Mouse (Mus musculus) embryonic facial prominence, embryonic 14.5 days (tissue): ENCODE measurements at regions not wholly inside any gene's neighbourhood (a gene's known extent, or its start where the extent isn't known, plus 50 kb on each side); places are given as distances from the start of the nearest gene placed in this dataset.

Experiments
- ATAC-seq: fragments of 200-750 bp; cut with Nextera tagmentation; 2 replicates; pipeline ENCODE4 v1.8.0; 2017; ENCODE audit warnings: low read depth, moderate number of reproducible peaks, moderate TSS enrichment
- DNase-seq: peaks from one replicate; pipeline ENCODE4 v3.0.0-alpha.2; 2015; ENCODE audit warnings: low spot score
- H3K27ac ChIP-seq: fragments of 300-500 bp; sonication (generic); replicated peaks from 2 replicates; pipeline ENCODE4 v1.5.1; 2014; ENCODE audit warnings: low read depth, mild to moderate bottlenecking, low read length, moderate library complexity
- H3K27me3 ChIP-seq: fragments of 300-500 bp; sonication (generic); replicated peaks from 2 replicates; pipeline ENCODE4 v1.6.1; 2014; ENCODE audit warnings: low read length; ENCODE audit not compliant: control insufficient read depth, insufficient read depth
- H3K36me3 ChIP-seq: fragments of 300-500 bp; sonication (generic); 2 replicates; pipeline ENCODE4 v1.6.1; 2014; ENCODE audit warnings: low read length, mixed read lengths; ENCODE audit not compliant: control insufficient read depth, insufficient read depth
- H3K4me1 ChIP-seq: fragments of 300-500 bp; sonication (generic); 2 replicates; pipeline ENCODE4 v1.6.1; 2014; ENCODE audit warnings: antibody characterized with exemption, low read length; ENCODE audit not compliant: control insufficient read depth, insufficient read depth
- H3K4me2 ChIP-seq: fragments of 300-500 bp; sonication (generic); 2 replicates; pipeline ENCODE4 v1.6.1; 2014; ENCODE audit warnings: low read depth, mild to moderate bottlenecking, low read length, moderate library complexity, mixed read lengths
- H3K4me3 ChIP-seq: fragments of 300-500 bp; sonication (generic); 2 replicates; pipeline ENCODE4 v1.5.1; 2014; ENCODE audit warnings: low read depth, mild to moderate bottlenecking, low read length
- H3K9ac ChIP-seq: fragments of 300-500 bp; sonication (generic); 2 replicates; pipeline ENCODE4 v1.6.1; 2014; ENCODE audit warnings: low read depth, mild to moderate bottlenecking, low read length, moderate library complexity, mixed read lengths
- H3K9me3 ChIP-seq: fragments of 300-500 bp; sonication (generic); 2 replicates; pipeline ENCODE4 v1.6.1; 2016; ENCODE audit warnings: low read length; ENCODE audit not compliant: control insufficient read depth
- WGBS: fragments of 180-500 bp; shearing (Covaris S2); extraction: QIAGEN DNeasy Blood & Tissue Kit; methylation state at CpG from one replicate; pipeline ENCODE4 v1.1.7; 2014; 5-methylcytosine and 5-hydroxymethylcytosine counted together

DNA sequence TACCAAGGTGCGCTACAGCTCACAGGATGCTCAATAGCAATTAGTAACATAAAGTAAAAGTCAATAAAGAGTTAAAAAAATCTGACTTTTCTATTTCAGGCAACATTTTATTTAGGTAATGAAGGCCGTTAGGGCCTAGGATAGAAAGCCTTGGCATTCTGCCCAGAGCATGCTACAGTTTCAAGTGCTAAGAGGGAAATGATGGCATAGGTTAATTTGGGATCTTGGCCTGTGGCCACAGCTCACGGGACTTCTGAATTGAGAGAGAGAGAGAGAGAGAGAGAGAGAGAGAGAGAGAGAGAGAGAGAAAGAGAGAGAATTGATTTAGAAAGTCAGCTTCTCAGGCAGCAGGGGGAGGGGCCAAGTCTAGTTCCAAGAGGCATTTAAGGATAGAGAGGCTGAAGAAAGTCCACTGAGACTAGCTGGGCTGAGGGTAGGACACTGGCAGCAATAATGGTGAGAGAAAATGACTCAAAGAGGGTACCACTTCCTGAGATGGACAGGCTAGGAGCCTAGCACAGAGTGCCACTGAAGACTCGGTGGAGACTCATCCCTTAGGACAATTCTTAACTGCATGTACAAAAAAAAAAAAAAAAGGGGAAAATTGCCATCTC lies 52.6 kb upstream of the Klf14 start:
- Histone ChIP-seq H3K27me3 (no peaks in the 10 kb centered on the region), H3K4me2 (no peak overlapping the region), H3K4me3 (no peak overlapping the region), H3K9ac (no peak overlapping the region), H3K36me3 (no peaks in the 10 kb centered on the region), H3K9me3 (no peaks in the 10 kb centered on the region), H3K27ac (peak overlapping the region; percentile 49), H3K4me1 (peaks cover 16% of the 10 kb centered on the region; the same call in 1 of the 2 replicates)
- ATAC-seq (peak; percentile 82), DNase-seq (peak; percentile 96)
- WGBS, result 29% methylated on average over 4 of the region's 4 CpGs

DNA sequence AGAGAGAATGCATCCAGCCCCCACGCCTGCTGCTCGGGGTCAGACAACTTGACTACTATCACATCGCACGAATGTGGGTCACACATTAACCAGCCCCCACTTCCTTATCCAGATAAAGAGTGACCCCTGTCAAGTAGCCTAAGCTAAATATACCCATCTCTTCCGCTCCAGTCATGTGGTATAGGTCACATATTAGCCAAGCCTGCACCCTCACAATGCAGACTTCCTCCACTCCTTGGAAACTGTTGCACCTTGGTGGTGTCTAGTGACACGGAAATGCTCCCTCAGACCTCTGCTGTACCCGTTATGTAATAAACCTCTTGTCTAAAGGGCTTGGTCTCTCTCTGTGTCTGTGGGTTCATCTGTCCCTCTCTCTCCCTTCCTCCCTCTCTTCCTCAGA lies 57.7 kb upstream of the Klf14 start:
- ATAC-seq, result no peak
- no peaks in the 10 kb centered on the region for H3K9me3 ChIP-seq
- H3K4me1 ChIP-seq, result peaks cover 6% of the 10 kb centered on the region; the same call in 1 of the 2 replicates
- no peaks in the 10 kb centered on the region for H3K36me3 ChIP-seq
- no peak overlapping the region for H3K4me2 ChIP-seq
- WGBS, result 62% methylated on average over 7 of the region's 7 CpGs
- no peak overlapping the region for H3K27ac ChIP-seq
- no peak for DNase-seq
- no peak overlapping the region for H3K9ac ChIP-seq
- H3K4me3 ChIP-seq, result no peak overlapping the region
- no peaks in the 10 kb centered on the region for H3K27me3 ChIP-seq

DNA sequence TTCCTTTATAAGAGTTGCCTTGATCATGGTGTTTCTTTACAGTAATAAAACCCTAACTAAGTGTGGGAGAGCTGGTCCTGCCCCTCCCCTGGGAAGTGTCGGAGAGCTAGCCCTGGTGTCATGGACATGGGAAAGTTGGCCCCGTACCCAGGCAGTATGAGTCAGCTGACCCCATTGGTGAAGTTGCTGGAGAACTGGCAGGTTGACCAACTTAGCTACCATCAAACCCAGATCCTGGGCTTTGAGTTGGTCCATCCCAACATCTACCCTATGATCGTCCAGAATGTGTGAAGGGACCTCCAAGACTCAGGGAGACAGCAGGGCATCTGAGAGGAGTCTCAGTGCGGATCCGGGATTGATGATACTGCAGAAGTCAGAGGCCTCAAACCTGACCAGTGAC lies 62.9 kb upstream of the Klf14 start:
- Histone ChIP-seq H3K4me3 (no peak overlapping the region), H3K4me2 (no peak overlapping the region), H3K36me3 (no peaks in the 10 kb centered on the region), H3K4me1 (no peaks in the 10 kb centered on the region), H3K9me3 (no peaks in the 10 kb centered on the region), H3K27me3 (no peaks in the 10 kb centered on the region), H3K27ac (no peak overlapping the region), H3K9ac (no peak overlapping the region)
- 87% methylated on average over 5 of the region's 5 CpGs for WGBS
- ATAC-seq (no peak), DNase-seq (no peak)

DNA sequence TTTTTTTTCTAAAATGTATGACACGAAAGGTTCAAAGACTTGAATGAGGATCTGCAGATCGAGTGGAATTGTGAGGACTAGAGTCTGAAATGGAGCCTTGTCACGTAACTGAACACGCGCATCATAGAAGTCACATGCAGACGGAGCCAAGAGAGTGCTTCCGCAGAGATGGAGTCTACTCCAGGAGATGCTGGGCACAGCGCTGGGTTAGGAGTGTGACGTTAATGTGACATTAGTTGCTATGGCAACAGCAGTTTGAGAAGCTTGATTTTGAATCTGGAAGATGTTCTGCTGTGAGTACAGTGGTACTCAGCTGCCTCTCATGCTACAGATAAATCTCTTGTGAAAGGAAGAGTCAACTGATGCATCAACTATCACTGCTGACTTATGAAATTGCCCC lies 70.9 kb upstream of the Klf14 start:
- Histone ChIP-seq H3K27ac (no peak overlapping the region), H3K27me3 (no peaks in the 10 kb centered on the region), H3K36me3 (no peaks in the 10 kb centered on the region), H3K4me2 (no peak overlapping the region), H3K4me1 (no peaks in the 10 kb centered on the region), H3K9ac (no peak overlapping the region), H3K9me3 (no peaks in the 10 kb centered on the region), H3K4me3 (no peak overlapping the region)
- DNase-seq (no peak), ATAC-seq (no peak)
- WGBS, result 86% methylated on average over 9 of the region's 9 CpGs

DNA sequence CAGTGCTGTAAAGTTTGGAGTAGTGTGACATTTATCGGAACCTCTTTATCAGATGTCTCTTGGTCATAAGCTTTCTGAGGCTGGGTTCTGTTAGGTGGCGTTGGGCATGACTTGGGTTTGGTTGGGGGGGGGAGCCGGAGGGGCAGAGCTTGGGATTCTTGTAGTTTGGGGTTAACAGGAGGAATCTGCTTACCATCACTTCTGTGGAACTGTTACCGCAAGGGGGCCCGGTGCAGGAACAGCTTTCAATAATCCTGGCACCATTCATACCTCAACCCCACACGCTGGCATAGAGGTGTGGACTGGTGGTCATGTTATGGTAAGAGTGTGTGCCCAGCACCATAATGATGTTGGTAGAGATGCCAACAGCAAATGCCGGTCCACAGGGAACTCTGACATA lies 72.1 kb upstream of the Klf14 start:
- no peaks in the 10 kb centered on the region for H3K27me3 ChIP-seq
- 70% methylated on average over 7 of the region's 7 CpGs for WGBS

DNA sequence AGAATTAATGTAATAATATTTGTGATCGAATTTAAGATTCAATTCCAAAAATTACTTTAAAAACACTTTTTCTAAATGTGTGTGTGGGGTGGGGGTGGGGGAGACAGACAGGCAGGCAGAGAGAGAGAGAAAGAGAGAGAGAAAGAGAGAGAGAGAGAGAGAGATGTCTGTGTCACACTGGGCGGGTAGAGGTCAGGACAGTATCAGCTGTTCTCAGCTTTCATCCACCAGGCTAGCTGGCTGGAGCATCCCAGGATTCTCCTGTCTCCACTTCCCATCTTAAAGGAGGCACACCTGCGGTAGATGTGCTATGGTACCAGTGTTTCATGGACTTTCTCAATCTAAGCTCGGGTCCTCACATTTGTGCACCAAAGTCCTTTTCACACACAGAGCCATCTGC lies 73.3 kb upstream of the Klf14 start:
- DNase-seq, result no peak
- Histone ChIP-seq H3K4me2 (no peak overlapping the region), H3K27me3 (no peaks in the 10 kb centered on the region), H3K27ac (no peak overlapping the region), H3K4me3 (no peak overlapping the region), H3K9me3 (no peaks in the 10 kb centered on the region), H3K4me1 (no peaks in the 10 kb centered on the region), H3K9ac (no peak overlapping the region), H3K36me3 (no peaks in the 10 kb centered on the region)
- ATAC-seq, result no peak
- 77% methylated on average over 4 of the region's 4 CpGs for WGBS

More for the DNA sequence above, 72.1 kb upstream of the Klf14 start:
- no peak overlapping the region for H3K9ac ChIP-seq
- H3K36me3 ChIP-seq, result no peaks in the 10 kb centered on the region
- H3K4me1 ChIP-seq, result no peaks in the 10 kb centered on the region
- H3K4me2 ChIP-seq, result no peak overlapping the region
- ATAC-seq, result no peak
- H3K9me3 ChIP-seq, result no peaks in the 10 kb centered on the region
- no peak overlapping the region for H3K27ac ChIP-seq
- no peak overlapping the region for H3K4me3 ChIP-seq
- DNase-seq, result no peak

DNA sequence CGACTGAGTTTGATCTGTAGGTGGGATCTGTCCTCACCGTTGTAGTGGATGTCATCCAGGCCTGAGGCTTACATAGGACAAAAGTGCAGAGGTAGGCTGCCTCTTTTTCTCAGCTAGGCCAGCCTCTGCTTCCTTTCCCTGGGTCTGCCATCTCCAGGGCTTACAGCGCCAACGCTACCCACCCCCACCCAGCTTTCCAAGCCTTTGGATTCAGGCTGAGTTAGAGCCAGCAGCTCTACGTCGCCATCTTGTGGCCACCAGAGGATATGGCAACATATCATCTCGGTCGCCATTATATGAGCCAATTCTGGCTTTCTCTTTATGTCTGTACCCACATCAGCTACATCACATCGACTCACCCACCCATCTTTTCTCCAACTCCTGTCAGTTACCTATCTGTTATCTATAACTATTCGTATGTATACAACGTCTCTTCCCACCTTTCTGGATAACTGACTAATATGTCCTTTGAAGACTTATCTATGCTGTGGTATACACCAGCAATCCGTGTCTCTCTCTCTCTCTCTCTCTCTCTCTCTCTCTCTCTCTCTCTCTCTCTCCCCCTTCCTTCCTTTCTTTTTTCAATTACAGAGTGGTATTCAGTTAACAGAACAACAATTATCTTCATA lies 74.2 kb upstream of the Klf14 start:
- H3K27me3 ChIP-seq, result no peaks in the 10 kb centered on the region
- ATAC-seq, result peak; percentile 71
- 0 out of 2 replicates have a peak overlapping the region, but pooled peaks have one; percentile 45 for H3K9ac ChIP-seq
- H3K4me2 ChIP-seq, result peak overlapping the region; percentile 41
- no peaks in the 10 kb centered on the region for H3K9me3 ChIP-seq
- H3K27ac ChIP-seq, result no peak overlapping the region
- no peaks in the 10 kb centered on the region for H3K36me3 ChIP-seq
- no peak overlapping the region for H3K4me3 ChIP-seq
- peak; percentile 88 for DNase-seq
- no peaks in the 10 kb centered on the region for H3K4me1 ChIP-seq
- WGBS, result 13% methylated on average over 12 of the region's 12 CpGs

DNA sequence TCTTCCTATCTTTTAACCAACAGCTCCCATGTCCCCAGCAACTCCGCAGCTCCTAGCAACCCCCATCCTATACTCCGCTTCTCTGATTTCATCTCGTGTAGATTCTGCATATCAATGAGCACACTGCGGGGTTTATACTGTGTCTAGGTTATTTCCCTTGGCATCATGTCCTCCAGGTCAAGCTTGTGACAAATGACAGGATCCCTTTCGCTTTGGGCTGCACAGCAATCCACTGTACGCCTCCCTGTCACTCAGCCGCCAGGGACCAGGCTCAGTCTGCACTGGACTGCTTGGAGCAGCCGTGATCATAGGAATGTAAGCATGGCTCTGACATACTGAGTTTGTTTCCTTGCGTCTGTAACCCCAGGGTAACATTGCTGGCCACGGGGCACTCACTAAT lies 75.9 kb upstream of the Klf14 start:
- Histone ChIP-seq H3K27me3 (no peaks in the 10 kb centered on the region), H3K4me3 (no peak overlapping the region), H3K4me1 (no peaks in the 10 kb centered on the region), H3K4me2 (no peak overlapping the region), H3K36me3 (no peaks in the 10 kb centered on the region), H3K9me3 (no peaks in the 10 kb centered on the region), H3K9ac (no peak overlapping the region), H3K27ac (no peak overlapping the region)
- WGBS, result 55% methylated on average over 10 of the region's 10 CpGs
- DNase-seq (no peak), ATAC-seq (no peak)

DNA sequence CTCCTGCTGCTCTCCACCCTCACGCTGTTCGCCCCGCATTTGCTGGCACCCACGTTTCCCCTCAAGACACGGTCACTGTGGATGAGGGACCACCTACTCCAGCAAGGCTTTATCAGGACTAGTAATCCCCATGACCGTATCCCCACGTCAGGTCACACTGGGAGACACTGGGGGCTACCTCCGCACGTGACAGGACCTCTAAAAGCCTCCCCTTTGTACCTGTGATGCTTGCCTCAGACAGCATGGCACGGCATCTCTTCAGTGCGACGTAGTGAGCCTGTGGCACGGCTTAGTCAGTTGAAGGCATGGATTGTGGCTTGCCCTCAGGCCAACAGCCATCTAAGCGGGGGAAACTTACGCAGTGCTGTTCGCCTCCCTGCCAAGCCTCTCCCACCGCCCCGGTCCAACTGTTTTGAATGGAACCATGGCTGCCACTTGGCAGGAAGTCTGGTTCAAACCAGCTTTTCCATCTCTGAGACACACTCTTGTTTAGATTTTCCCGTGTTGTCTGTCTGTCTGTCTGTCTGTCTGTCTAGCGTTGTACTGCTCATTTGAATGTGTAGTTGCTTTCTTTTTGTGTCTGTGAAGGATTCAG lies 79.0 kb upstream of the Klf14 start:
- no peak overlapping the region for H3K27ac ChIP-seq
- no peaks in the 10 kb centered on the region for H3K27me3 ChIP-seq
- no peak overlapping the region for H3K4me2 ChIP-seq
- ATAC-seq (0 out of 2 replicates have a peak, but pooled peaks have one; percentile 53), DNase-seq (peak; percentile 43)
- H3K4me3 ChIP-seq, result no peak overlapping the region
- H3K9me3 ChIP-seq, result no peaks in the 10 kb centered on the region
- H3K36me3 ChIP-seq, result no peaks in the 10 kb centered on the region
- no peak overlapping the region for H3K9ac ChIP-seq
- WGBS, result 63% methylated on average over 20 of the region's 20 CpGs
- H3K4me1 ChIP-seq, result no peaks in the 10 kb centered on the region
